Mouse (Mus musculus) Muller cell, postnatal 12 days (primary cell): Measurements from ENCODE around the gene Lrrc52.

Experiments
- DNase-seq: peaks from one replicate; pipeline ENCODE4 v3.0.0-alpha.2; 2015; ENCODE audit errors: inconsistent ontology term

The Lrrc52 gene

GRCm38 (mm10) chr1:167436186-167436975 is 30.2 kb downstream of the Lrrc52 start:
- no peak for DNase-seq

DNA sequence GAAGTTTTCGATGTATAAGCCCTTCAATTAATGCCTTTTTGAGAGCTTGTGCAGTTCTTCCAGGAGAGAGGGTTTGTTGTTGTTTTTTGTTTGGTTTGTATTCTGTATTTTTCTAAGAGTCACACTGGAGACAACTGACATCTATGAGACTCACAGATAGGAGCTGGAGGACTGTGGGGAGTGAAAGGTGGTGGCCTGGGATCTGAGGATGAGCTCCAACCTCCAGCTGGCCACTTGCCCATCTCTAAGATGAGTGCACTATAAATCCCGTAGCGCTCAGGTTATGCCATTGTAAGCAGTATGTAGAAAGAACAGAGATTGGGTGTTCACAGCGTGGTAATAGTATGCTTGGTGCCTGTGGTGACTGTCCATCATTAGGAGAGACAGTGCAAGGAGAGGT is 31.6 kb downstream of the Lrrc52 start:
- DNase-seq: no peak

DNA sequence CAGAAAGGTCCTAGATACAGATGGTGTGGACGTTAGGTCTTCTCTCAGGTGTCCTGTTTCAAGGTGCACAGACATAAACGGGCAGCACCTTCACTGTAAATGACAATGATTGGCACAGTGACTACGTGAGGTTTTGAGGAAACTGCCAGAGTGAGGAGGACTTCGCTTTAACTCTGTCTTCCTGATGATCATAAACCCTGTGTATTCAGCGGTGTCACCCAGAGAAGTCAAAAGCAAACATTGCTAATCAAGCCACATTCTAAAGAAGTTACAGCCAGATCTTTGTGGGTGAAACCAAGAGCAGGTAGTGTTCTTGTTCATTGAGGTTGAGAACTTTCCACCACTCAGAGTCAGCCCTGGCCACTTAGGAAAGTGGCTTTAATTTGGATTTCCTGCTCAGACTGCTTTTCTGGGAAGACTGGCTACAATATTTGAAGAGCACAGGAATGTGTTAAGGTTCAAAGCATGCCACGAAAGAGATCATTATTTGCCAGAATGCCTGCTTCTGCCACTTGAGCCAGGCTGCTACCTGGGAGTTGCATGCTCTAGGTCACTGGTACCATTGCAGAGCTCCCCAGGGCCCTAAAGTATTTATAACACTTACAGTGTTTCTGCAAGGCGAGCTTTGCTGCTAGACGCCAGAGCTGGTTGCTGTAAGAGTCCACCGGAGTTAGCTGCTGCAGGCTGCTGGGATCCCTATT is 35.5 kb downstream of the Lrrc52 start:
- no peak for DNase-seq

DNA sequence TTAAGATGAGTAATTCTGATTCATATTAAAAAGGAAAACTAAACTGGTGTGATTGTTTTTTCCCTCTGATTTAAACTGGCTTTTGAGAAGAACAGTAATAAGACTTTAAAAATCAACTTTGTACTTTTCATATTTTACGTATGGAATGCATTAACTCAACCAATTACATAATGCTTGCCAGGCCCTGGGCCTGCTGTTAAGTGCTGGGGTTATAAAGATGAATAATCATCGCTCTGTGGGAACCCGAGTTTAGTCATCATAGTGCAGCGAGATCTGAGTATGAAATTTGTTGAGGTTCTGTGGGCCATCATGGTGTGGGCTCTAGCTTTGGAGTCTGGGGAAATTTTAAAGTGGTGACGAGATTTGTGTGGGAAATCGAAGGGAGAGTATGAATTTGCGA is 39.9 kb downstream of the Lrrc52 start:
- DNase-seq: no peak

GRCm38 (mm10) chr1:167425572-167425971 is 41.0 kb downstream of the Lrrc52 start:
- no peak for DNase-seq

- DNase-seq: peak; percentile 6
Observed at GRCm38 (mm10) chr1:167422501-167423240, 43.9 kb downstream of the Lrrc52 start.

DNA sequence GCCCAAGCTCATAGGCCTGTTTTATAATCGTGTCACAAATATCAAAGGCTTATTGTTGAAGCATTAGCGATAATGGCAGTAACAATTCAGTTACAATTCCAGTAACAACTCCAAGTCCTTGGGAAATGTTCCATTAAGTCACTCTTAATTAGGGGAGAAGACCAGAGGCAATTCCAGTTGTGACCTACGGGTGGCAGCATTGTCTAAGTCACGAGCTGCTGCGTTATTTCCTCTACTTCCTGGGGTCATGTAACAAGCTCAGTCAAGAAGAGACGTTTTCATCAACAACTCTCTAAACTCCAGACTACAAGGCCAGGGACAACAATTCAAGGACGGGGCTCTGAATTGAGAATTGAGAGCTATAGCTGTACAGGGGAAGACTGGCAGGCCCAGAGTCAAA is 51.7 kb downstream of the Lrrc52 start:
- DNase-seq: peak; percentile 78

- no peak for DNase-seq
Observed at GRCm38 (mm10) chr1:167411991-167412715, 54.4 kb downstream of the Lrrc52 start.

- DNase-seq: no peak
Observed at GRCm38 (mm10) chr1:167409601-167410000, 57.0 kb downstream of the Lrrc52 start.

DNA sequence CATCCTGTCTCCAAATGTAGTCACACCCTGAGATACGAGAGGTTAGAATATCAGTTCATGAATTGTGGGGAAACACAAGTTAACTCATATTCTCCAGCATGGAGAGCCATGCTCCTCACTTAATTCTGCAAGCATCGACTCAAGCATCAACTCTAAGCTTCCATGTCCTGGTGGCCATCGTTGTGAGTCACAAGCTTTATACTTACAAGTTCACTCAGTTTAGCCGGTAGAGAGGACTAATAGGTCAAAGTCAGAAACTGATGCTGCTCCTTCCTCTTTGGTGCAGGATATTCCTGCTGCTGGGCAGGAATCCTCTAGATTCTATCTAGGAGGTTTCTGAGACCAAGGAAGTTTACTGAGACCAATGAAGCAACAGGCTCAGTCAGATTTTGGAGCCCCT is 61.3 kb downstream of the Lrrc52 start:
- DNase-seq: no peak
